Mouse (Mus musculus) left cerebral cortex, adult 2 months (tissue): ENCODE measurements around the gene Esyt1. TPM values are rescaled to one million over a fixed set of nuclear protein-coding genes. Genes with fewer than 3 reads are reported as not detected.

Source experiments
- DNase-seq, 2 experiments: peaks; one replicate each; pipeline ENCODE4 v3.0.0; 2021 to 2022; ENCODE audit warnings: low spot score in 2 of 2, mixed read lengths in 1 of 2; ENCODE audit errors: extremely low spot score in 1 of 2
- H3K27ac ChIP-seq: fragments of 200-600 bp; 2 replicates; pipeline ENCODE4 v1.8.1; 2022
- H3K4me3 ChIP-seq: fragments of 200-600 bp; 2 replicates; pipeline ENCODE4 v1.8.1; 2022
- CTCF ChIP-seq: fragments of 200-600 bp; IDR thresholded peaks from 2 replicates; pipeline ENCODE4 v1.8.1; 2022; ENCODE audit warnings: antibody characterized with exemption, mild to moderate bottlenecking, moderate library complexity
- intact Hi-C: fragments of 180-260 bp; cut with DNase I; formaldehyde crosslinking; loops from one replicate; pipeline ENCODE4 v1.15.1; 2025
- total RNA-seq, 2 experiments: library from RNA; stranded (reverse); gene quantifications; 2 replicates each; pipeline ENCODE4 v1.2.3; 2021

The Esyt1 gene
- total RNA-seq, 2 experiments from 2014 or later, result 10.2 to 10.4 TPM

- intact Hi-C loops, result loop anchor here (2.0 kb wide), 1 partner anchor 22 kb away; the partner anchor contains the start of gene Esyt1
- Histone ChIP-seq H3K4me3 (no peak overlapping the region), H3K27ac (no peak overlapping the region)
- no peak for DNase-seq
- no peak for TF ChIP-seq CTCF
These were observed 23.3 kb downstream of the Esyt1 start for GRCm38 (mm10) chr10:128502341-128502740.

GRCm38 (mm10) chr10:128499116-128499671 lies 26.5 kb downstream of the Esyt1 start:
- no peak for TF ChIP-seq CTCF
- peak overlapping the region; percentile 84 for H3K27ac ChIP-seq
- peak overlapping the region; percentile 65 for H3K4me3 ChIP-seq
- intact Hi-C loops, result no loop called here
- DNase-seq, result peak in 1 of 2 experiments; percentile 60

DNA sequence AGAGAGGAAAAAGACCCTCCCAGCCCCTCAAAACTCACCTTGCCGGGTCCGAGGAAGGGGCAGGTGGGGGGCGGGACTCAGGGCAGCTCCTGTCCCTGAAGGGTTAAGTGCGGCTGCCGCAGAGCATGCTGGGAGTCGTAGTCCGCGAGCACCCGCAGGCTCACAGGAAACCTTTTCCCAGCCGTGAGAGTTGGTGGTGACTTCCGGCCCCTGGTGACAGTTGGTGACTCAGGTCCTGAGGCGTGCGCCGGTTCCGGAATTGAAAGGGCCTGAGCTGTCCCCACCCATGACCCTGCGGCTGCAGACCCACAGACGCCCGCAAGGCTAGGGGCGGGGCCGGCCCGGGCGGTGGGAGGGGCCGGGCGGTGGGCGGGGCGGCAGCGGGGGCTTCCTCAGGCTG lies 27.1 kb downstream of the Esyt1 start, which contains the start of gene Myl6b:
Gene Myl6b, minus strand, starts transcription at position 96 of the 400 bp plus-strand sequence.
- intact Hi-C loops, result no loop called here

DNA sequence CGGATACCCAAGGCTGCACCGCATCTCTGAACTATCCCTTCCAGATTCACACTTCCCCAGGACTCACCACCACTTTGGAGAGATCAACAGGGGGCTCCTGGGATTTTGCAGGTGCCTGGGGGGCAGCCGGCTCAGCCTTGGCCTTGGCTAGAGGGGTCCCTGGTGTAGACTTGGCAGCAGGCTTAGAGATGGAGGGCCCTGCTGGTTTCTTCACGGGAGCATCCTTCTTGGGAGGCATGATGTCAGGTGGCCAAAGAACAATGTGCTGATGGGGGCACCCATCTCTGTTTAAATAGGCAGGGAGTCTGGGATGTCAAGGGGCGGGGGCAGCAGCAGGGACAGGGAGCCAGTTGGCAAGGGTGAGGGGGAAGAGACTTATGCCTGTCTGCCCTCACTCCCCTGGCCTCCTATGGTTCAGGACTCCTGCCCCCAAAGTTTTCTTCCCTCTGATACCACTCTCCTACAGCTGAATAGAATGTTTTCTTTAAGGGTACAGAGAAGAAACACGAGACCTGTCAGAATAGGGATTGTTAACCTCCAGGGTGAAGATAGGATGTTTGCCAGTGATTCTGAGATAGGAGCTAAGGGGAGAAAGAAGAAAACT lies 28.4 kb downstream of the Esyt1 start:
- TF ChIP-seq CTCF, result no peak
- DNase-seq, result no peak
- intact Hi-C loops, result no loop called here
- no peak overlapping the region for H3K27ac ChIP-seq
- H3K4me3 ChIP-seq, result no peak overlapping the region

More for the DNA sequence above, 27.1 kb downstream of the Esyt1 start, which contains the start of gene Myl6b:
- DNase-seq, result peak; percentile 94 to 95
- H3K4me3 ChIP-seq, result peak within 1 kb of the TSS; percentile 65
- no peak; the same call in 1 of the 2 replicates for TF ChIP-seq CTCF
- H3K27ac ChIP-seq, result peak within 1 kb of the TSS; percentile 84

- intact Hi-C loops, result no loop called here
- no peak for DNase-seq
- Histone ChIP-seq H3K27ac (no peak overlapping the region; the same call in 1 of the 2 replicates), H3K4me3 (no peak overlapping the region)
- TF ChIP-seq CTCF, result no peak
These were observed 29.1 kb downstream of the Esyt1 start for GRCm38 (mm10) chr10:128496509-128497077.

DNA sequence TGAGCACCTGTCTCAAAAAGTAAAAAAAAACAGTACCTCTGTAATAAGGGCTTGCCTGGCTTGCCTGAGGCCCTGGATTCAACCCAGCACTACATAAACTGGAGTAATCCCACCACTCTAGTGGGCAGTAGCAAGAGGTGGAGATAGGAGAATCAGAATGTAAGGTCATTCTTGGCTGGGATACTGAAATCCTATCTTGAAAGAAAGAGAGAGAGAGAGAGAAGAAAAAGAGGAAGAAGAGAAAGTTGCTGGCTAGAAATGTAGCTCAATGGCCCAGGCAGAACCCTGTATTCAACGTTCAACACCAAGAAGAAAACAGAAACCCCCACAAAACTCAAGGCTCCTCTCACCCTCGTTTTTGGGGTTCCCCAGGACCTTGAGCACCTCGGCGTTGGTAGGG lies 29.8 kb downstream of the Esyt1 start:
- intact Hi-C loops, result no loop called here

DNA sequence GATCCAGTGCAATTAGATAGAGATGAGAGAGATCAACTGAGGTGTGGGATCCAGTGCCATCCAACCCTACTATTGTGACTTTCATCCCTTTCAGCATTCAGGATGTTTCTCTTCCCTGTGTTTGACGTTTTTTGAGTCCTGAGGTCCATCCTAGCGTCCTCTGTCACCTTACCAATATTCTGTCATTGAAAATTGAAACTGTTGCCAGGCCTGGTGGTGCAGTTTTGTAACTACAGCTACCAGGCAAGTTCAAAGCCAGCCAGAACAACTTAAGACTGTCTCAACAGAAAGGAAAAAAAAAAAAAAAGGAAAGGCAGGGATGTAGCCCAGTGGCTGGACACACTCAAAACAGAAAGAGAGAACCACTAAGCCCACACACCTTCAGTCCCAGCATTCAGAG lies 30.4 kb downstream of the Esyt1 start:
- H3K27ac ChIP-seq, result peak overlapping the region; percentile 96
- intact Hi-C loops, result no loop called here
- TF ChIP-seq CTCF, result peak; percentile 30
- no peak for DNase-seq
- H3K4me3 ChIP-seq, result peak overlapping the region; percentile 66

More for the DNA sequence above, 29.8 kb downstream of the Esyt1 start:
- no peak overlapping the region for H3K4me3 ChIP-seq
- H3K27ac ChIP-seq, result no peak overlapping the region; the same call in 1 of the 2 replicates
- no peak for DNase-seq
- TF ChIP-seq CTCF, result no peak

DNA sequence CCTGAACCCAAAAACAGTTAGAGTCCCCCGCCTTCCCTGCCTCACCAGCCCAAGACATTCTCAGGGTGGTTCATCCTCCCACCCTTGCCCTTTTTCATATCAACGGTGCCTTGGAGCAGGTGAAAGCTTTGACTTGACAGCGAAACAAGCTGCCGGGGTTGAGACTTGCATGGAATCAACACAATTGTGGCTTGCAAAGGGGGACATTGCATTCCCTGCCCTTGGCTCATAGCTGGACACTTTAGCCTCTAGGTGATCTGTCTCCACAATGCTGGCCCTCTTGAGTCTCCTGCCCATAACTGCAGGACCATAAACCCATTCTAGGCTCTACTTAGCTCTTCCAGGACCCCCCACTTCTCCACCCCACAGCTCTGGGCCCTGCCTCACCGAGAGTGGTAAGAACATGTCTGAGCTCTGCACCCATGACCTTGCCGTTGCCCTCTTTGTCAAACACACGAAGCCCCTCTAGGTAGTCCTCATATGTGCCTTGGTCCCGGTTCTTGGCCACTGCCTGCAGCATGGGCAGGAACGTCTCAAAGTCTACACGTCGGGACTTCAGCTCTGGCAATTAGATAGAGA lies 30.9 kb downstream of the Esyt1 start:
- Histone ChIP-seq H3K4me3 (peak overlapping the region; percentile 66), H3K27ac (peak overlapping the region; percentile 96)
- DNase-seq, result no peak
- intact Hi-C loops, result no loop called here
- TF ChIP-seq CTCF, result no peak

DNA sequence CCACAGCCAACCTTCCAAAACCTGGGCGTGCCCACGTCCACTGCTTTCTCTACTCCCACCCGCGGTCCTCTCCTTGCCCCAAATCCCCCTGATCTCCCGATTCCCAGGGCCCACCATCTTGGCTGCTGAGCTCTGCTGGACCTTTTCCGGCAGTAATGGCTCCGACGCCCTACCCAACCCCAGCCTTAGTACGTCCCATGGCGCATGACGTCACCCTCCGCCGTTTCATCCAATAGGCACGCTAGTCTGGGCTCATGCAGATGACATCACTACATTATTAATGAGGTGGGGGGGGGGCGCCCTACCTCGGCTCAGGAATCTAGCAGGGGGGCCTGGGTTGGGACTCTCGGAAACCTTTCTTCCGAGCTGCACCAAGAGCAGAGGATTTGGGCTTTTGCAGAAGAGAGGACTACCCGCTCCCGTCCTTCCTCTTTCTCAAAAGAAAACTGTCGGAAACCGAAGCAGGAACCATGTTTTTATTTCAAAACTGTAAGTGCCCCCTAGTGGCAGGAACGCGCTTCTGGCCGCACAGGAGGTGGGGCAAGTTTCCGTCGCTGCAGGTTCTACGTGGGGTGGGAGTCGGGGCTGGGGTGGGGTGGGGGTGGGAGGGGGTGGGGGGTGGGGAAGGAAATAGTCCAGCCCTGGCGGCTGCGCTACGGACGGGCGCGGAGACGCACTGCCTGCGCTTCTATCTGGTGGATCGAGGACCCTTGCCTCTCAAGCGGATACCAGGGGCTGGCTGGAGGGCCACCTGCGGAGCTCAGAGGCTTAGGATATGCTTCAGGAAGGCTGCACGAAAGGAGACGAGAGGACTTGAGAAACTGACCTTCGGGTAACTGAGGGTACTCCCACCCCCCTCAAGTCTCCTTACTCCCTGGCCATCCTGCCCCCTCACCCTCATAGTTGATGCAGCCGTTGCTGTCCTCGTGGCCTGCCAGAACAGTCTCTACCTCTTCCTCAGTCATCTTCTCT lies 31.7 kb downstream of the Esyt1 start, which contains the start of gene Myl6:
Gene Myl6, minus strand, starts transcription at position 451 of the 972 bp plus-strand sequence.
- H3K27ac ChIP-seq, result peak within 1 kb of the TSS; percentile 96
- peak within 1 kb of the TSS; percentile 66 for H3K4me3 ChIP-seq
- peak; percentile 96 to 97 for DNase-seq
- peak; percentile 72 for TF ChIP-seq CTCF
- intact Hi-C loops, result loop anchor here (2.0 kb wide), 2 partner anchors 33 to 53 kb away; partner anchors contain the start of gene Zc3h10

DNA sequence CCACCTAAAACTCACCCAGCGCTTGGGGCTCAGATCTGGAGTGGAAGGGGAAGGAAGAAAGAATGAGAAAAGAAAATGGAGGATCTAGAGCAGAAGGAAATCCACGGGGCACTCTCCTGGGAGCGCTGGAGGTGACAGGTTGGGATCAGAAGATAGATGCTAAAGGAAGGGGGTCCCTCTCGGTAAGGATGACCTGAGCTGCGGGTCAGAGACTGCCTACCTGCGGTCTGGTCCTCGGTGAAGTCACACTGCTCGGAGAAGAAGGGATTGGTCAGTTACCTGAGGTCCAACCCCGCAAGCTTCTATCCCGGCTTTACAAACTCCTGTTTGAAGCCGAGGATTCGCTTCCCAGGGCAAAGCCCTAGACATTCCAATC lies 32.4 kb downstream of the Esyt1 start:
- DNase-seq, result no peak
- Histone ChIP-seq H3K4me3 (peak overlapping the region; percentile 66), H3K27ac (peak overlapping the region; percentile 96)
- intact Hi-C loops, result loop anchor here (2.0 kb wide), 2 partner anchors 33 to 53 kb away; partner anchors contain the start of gene Zc3h10
- no peak for TF ChIP-seq CTCF
